Mouse (Mus musculus) spleen, adult 12 weeks (tissue): ENCODE results near the gene Ccdc141.
A peak's percentile ranks its signal among the peaks of the same experiment; 100 is the strongest.

Experiments
- DNase-seq: peaks from one replicate; pipeline ENCODE4 v3.0.0; 2022; ENCODE audit warnings: low spot score

Gene Ccdc141

DNA sequence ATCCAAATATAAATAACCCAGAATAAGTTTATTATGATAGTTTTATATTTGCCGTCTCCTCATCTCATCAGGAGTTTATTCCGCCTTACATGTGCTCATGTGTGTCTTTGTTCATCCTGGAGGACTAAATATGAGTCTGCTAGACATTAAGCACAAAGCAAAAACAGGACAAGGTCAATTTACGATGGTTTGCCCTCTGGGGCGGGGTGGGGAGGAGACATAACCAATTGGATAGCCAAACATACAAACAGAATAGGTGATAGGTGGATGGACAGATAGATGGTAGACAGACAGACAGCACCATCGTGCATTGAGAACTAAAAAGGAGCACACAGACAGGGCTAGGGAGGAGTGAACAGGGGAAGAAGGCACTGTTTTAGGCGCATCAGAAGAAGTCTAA, 3.4 kb upstream of the Ccdc141 start:
- DNase-seq, result no peak

DNA sequence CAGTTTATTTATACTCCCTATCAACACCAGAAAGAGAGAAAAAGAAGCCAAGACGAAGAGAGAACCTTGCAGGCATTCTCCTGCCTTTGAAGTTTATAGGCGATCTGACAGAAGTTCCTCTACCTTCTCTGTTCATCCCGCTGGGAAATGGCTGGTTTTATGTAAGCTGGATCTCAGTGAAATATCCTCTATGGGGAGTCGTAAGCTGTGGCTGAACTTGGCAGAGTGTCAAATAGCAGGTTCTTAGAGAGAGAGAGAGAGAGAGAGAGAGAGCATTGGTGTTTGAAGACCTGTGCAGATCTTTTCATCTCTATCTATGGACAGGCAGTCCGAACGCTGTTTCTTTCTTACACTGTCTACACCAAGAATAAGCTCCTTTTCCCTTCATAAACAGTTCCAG, 2.9 kb upstream of the Ccdc141 start:
- no peak for DNase-seq

DNA sequence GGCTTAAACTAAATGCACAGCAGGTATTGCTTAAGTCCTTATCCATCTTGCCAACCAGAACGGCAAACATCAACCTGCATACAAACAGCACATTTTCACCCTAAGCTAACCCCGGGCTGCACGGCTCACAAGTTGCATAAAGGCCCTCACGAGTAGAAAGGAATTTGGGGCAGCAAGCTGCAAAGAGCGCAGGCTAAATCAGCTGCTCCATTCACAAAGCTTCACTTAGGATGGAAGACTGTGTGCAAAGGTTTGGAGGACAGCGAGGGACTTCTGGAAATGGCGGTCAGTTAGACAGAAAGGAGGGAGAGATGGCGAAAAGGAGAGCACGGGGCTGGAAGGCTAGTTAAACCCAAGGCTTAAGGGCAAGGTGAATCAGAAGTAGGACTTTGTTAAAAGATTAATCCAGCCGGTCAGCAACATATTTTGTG, 1.8 kb upstream of the Ccdc141 start:
- DNase-seq, result no peak

DNA sequence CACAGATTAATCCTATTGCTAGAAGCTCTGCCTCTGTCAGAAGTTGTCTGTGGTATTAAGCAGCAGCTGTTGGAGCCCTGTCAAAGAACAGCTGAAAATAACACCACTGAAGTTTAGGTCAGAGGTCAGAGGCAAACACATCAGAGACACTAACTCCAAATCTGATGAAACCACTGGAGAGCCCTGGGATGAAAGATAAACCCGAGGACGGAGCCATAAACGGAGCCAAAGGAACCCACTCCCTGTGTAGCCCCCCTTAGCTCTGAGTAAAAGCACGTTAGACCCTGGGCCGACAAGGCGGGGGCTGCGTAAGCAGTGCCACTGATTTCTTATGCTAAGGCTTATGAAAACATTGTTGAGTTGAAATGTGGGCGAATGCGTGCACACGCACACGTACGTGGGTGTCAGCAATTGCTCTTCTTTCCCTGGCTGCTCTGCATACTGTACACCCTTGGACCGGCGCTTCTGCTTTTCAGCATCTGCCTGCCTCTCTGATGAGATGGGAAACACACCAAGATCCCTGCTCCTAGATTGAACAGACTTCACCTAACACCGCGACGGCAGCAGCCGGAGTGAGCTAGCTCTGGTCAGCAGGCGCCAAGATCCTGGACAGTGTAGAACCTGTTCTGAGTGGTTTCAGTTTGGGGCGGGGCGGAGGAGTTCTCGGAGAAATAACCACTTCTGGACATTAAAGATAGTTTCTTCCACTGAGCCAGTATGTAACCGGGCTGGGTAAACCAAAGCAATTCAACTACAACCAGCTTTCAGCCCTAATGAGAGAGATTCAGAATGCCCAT, 1.2 kb upstream of the Ccdc141 start:
- no peak for DNase-seq

DNA sequence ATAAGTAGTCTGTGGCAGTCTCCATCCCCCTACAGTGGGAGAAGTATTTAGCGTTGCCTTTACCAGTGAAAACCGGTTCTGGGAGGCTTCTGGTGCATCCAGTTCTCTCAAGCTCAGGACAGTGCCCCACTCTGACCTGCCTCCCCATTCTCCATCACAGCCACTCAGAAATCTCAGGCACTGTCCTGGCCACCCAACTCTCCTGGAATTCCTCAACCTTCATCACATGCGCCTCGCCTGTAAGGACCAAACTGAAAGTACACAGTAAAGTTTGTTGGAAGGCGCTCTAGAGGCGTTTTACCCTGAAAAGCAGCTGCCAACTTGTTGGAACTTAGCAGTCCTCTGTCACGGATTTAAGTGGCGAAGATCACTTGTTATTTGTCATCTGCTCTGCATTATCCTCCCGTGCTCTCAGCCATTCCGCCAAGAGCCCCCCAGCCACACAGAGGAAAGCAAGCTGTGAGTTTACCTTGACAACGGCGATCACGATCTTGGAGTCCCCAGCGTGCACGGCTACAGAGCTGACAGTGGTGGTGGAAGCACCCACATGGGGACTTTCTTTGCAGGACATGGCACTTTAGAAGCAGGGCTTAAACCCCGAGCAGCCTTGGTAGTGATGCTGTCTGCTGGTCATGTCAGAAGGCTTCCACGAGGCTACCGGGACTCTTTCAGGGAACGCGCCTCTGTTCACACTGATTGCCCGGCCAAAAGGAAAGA, 362 bp downstream of the Ccdc141 start:
- DNase-seq, result peak; percentile 23

DNA sequence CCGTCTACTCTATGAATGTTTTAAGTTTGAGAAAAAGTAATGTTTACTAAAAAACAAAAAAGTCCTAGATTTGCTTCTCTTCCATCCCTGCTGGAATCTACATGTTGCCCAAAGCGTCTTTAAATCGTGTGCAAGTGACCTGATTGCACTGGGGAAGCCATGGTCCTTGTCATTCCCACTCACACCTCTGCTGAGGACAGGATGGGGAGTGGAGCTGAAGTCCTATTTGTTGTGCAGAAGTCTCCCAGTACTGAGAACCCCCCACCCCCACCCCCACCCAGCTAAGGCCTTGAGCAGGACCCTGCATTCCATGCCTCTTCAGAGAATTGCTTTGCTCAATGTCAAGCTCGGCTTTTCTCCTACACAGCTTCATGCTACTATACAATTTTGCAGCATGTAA, 1.2 kb downstream of the Ccdc141 start:
- no peak for DNase-seq

DNA sequence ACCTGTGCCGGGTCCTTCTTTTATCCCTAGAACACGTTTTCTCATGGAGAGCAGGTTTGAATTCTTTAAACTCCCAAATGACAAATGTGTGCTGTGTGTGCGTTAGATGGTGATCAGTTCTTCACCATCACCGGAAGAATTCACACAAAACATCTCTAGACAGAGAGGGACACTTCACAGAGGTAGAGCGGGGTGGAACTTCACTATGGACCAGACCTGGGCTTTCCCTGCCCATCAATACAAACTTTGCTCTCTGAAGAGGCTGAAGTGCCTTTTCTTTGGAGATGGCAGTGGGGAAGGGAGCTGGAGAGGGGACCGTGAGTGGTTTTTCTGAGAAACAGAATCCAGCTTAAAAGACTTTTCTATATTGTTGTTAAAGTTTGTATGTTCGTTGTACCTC, 1.7 kb downstream of the Ccdc141 start:
- DNase-seq, result no peak

DNA sequence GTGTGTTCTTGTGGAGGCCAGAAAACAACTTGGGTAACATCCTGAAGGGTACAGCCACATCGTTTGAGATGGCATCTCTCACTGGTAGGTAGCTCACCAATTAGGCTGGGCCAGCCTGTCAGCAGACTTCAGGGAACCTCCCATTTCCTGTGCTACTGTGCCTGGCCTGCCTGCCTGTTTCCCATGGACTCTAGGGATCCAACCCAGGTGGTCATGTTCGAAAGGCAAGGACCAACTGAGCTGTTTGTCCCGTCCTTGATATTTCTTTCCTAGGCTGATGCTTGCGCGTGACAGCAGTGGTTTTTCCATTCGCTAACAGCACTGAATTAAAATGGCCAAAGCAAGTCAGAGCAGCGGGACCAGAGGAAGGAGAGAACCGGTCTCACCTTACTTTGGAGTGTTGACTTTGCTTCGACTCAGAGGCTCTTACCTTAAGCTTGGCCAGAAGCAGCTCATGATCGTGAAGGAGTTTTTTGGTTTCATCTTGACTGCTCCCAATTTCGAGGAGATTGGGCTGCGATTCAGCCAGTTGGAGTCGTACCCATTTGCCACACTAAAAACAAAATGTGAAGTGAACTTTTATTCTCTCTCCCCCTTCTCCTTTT, 2.3 kb downstream of the Ccdc141 start:
- no peak for DNase-seq

DNA sequence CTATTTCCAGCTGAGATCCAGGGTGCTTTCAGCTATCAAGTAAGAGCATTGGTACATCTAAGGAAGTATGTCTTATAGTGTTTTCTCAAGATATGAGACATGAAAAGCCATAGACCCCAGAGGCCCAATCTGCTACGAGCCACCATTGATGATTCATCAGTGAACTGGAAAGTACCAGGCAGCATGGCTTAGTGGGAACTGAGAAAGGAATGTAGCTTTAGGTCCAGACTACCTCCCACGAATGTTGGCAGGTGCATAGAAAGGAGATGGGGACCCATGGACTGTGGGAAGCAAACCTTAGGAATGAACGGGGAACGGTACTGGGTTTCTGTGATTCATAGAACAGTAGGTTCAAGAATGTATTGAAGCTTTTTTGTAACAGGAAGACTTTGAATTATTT, 4.1 kb downstream of the Ccdc141 start:
- no peak for DNase-seq

DNA sequence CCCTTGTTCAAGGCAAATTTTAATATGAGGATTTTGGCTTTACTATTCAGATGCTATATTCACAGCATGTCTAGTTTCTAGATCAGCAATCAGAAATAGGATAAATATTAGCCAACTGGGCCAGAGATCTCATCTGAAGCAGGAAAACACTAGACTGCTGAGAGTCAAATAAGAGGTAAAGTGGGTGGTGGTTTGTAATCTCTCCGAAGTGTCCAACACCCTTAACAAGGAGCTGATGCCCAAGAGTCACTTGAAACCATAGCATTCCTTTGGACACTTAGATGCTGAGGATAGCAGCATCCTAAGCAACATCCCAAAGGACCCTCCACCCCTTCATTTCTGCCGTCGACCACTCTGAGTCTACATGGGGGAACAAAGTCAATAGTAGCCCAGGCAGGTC, 5.8 kb downstream of the Ccdc141 start:
- DNase-seq, result no peak

DNA sequence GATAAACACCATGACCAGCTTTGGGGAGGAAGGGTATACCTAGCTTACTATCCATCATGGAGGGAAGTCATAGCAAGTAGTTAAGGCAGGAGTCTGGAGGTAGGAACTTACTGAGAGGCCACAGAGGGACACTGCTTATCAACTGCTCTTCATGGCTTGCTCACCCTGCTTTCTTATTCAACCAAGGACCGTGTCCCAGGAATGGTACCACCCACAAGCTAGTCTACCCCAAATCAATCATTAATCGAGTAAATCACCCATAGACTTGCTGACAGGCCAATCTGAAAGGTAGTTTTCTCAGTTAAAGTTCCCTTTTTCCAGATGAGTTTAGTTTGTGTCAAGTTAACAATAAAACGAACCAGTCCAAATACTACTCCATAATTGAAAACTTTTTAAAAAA, 7.1 kb downstream of the Ccdc141 start:
- no peak for DNase-seq

DNA sequence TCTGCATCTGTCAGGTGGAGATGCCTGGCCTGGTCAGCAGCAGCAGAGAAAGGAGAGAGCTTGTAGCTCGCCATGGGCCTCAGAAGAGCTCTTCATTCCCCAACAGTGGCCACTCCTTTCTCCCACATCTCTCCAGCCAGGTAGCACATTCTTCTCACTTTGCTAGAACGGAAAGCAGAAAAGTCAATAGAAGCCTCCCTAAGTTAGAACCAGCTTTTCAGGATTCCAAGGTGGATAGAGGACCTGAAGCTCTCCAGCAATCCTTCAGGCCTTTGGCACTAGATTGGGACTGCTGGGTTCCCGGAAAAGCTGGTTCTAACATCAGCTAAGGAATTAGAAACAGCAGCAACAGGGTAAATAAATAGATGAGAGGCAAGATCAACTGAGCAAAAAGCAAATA, 8.3 kb downstream of the Ccdc141 start:
- no peak for DNase-seq

DNA sequence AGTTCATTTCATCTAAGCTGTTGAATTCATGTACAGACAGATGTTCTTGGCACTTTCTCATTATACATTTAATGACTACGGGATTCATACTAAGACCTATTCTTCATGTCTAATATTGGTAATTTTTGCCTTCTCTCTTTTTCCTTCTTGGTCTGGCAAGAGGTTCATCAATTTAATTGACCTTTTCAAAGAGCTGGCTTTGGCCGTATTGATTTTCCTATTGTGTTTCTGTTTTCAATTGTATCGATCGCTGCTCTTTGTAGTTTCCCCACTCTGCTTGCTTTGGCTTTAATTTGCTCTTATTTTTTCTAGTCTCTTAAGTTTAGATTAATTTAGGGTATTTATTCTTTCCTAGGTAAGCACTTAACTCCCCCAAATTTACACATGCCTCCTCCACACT, 12.9 kb downstream of the Ccdc141 start:
- no peak for DNase-seq

DNA sequence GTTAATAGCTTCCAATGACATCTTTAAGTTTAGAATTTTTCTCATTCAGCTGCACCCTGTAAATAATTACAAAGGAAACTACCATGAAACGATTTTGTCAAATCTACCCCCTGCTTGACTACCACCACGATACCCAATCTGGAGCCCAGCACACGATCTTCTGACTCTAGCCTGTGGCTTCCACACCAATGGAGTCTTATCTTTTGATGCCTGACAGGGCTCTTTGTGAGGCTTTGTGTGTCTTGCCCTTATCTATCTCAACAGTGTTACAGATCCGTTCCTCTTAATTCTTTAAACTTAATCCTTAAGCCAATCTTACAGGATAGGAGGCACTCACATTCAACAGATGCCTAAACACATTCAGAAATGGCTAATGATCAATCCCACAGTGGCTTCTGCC, 16.4 kb downstream of the Ccdc141 start:
- DNase-seq, result no peak

DNA sequence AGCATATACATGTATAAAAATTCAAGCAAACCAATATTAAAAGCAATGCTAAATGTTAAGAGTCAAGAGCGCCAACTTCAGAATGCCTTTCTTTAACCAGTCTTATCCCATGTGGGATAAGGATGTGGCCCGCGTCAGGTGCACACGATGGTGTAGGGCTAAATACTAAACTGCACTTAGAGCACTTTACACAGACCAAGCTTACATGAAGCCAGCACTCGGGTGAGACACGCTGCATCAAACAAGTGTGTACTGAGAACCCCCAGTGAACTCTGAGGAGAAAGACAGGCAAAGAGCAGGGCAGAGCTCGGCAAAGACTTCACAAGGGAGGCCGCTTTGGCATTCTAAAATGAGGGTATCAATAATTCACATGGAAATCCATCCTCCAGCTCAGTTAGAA, 19.2 kb downstream of the Ccdc141 start:
- no peak for DNase-seq

DNA sequence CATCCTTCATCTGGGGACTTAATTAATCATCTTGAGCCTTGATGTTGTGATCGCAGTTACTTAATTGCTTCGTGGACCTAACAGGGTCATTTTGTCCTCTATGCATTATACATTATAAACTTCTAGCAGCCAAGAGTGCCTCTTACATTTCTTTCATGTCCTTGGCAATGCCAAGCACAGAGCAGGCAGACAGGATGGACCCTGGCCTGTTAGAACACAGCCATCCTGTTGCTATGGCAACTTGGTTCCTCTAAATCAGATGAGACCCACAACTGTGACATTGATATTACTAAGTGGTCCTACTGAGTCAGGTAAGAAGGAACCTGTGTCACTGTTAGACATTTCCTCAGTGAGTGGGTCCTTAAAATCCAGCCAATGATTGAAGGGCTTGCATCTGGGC, 20.9 kb downstream of the Ccdc141 start:
- DNase-seq, result no peak

DNA sequence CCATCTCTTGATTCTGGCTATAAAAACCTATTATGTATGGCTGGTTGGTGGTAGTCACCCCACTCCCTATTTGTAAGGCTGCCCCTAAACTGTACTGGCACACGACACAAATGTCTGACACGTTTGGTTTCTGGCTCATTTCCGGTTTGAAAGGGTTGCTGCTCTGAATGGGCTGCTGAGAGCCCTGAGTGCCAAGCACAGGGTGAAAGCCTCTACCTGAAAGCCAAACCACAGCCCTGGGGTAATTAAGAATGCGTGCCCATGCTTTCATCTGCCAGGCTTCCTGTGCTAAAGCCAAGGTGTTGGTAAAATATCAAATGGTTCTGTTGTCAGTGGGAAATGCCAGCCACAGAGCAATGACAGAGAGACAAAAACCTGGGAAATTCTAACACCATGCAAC, 22.2 kb downstream of the Ccdc141 start:
- DNase-seq, result no peak

DNA sequence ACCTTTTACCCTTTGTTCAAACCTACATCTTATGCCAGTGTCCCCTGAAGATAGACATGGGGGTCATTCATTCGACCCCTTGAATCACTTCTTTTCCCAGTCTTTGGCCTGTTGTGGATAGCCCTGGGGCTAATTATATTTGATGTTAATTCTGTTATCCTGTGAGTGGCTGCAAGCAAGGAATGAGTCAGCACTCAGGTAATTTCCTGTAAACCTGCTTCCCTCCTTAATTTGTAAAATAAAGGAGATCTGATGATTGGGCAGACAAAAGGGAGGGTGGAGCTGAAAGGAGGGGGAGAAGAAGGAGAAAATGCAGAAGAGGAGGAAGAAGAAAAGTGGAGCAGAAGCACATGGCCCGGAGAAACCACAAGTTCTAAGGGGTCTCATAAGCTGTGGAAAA, 23.5 kb downstream of the Ccdc141 start:
- no peak for DNase-seq

DNA sequence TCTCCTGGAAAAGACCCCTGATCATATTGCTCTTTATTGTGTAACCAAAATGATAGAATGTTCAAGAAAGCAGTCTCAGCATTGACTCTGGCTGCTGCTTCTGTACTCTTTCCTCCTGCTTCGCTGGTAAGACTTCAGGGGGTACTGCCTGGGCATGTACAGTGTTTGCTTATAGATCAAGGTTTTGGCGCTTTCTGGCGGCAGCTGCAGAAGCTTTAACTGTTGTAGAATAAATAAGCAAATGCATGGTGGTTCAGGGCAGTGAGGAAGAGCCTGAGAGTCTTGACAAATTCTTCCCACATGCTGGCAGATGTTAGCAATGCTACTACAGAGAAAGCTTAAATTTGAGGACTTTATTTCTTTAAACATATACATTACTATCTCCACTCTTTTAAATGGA, 24.1 kb downstream of the Ccdc141 start:
- DNase-seq, result no peak

DNA sequence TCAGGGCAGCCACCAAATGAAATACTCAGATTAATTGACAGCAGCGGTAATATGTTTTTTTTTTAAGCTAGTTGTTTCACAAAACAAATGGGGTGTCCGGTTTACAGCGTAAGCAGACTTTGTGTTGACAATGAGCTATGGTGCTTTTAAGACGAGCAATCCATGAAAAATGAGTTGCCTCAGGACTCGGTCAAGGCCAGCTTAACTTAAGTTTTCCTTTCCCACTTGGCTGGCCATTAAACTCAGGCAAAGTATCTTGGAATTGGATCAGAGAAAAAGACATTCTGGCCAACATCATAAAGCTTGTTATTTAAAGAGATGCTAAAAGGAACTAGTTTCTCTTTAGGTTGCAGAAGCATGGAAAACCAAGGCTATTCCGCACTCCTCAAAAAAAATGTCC, 26.9 kb downstream of the Ccdc141 start:
- DNase-seq, result no peak

DNA sequence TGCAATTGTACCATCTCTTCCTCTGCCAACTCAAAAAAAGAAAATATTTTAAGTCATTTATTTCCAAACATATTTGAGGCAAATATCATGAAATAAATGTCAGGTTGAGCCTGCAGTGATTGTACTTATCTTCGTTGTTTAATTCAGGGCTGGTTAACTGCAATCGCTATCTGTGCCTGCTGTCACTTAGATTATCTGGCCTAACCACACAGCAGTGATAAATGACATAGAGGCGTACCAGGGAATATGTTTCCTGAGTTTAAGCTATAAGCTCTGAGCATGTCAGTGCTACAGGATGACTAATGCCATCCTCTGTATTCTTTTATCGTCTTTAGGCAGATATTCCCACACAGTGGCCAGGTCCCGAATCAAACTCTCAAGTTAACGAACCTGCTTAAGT, 31.6 kb downstream of the Ccdc141 start:
- no peak for DNase-seq

DNA sequence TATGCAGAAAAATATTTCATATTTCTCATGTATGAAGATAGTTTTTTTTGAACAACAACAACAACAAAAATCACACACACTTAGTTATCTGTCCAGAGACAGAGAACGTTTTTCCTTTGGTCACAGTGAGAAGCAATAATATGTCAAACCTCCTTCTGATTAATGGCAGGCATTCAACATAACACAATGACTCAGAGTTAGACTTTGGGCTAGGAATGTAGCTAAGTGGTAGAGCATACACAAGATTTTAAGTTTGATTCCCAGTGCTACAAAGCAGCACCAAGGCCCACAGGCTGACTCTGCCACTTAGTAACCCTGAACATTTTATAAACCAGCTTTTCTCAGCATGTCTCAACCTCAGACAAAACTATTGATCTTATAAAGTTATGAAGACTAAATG, 35.5 kb downstream of the Ccdc141 start:
- DNase-seq, result no peak

DNA sequence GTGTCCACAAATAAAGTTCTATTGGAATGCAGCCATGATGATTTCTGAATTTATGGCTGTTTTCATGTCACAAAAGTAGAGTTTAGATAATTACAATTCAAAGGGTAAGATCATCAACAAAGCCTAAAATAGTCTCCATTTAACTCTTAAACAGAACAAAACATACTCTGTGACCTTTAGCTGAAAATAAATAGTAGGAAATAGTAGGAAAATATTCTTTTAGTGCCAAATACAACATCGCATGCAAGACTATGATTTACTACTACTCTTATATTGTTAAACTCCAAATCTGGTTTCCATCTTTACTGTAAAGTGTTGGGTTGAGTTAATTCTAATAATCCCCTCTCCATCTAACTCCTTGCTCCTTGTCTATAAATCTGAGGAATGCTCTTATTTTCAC, 37.0 kb downstream of the Ccdc141 start:
- DNase-seq, result no peak
